Mouse (Mus musculus) forebrain, embryonic 13.5 days (tissue): ENCODE results near the gene Serpine1. TPM values are rescaled to one million over a fixed set of nuclear protein-coding genes. Genes with fewer than 3 reads are reported as not detected.

Experiments used
- ATAC-seq: fragments of 200-750 bp; cut with Nextera tagmentation; 2 replicates; pipeline ENCODE4 v1.8.0; 2017
- H3K27ac ChIP-seq: fragments of 300-500 bp; sonication (generic); 2 replicates; pipeline ENCODE4 v1.5.1; 2015; ENCODE audit warnings: inconsistent platforms, mild to moderate bottlenecking, moderate library complexity
- H3K27me3 ChIP-seq: fragments of 300-500 bp; sonication (generic); 2 replicates; pipeline ENCODE4 v1.6.1; 2015; ENCODE audit warnings: mild to moderate bottlenecking, inconsistent platforms
- H3K36me3 ChIP-seq: fragments of 300-500 bp; sonication (generic); 2 replicates; pipeline ENCODE4 v1.6.1; 2015; ENCODE audit warnings: mild to moderate bottlenecking, inconsistent platforms; ENCODE audit not compliant: poor library complexity, severe bottlenecking
- H3K4me1 ChIP-seq: fragments of 300-500 bp; sonication (generic); 2 replicates; pipeline ENCODE4 v1.6.1; 2015; ENCODE audit warnings: inconsistent platforms
- H3K4me2 ChIP-seq: fragments of 300-500 bp; sonication (generic); 2 replicates; pipeline ENCODE4 v1.6.1; 2015; ENCODE audit warnings: inconsistent platforms, mild to moderate bottlenecking, moderate library complexity
- H3K4me3 ChIP-seq: fragments of 300-500 bp; sonication (generic); 2 replicates; pipeline ENCODE4 v1.5.1; 2015; ENCODE audit warnings: mild to moderate bottlenecking, inconsistent platforms
- H3K9ac ChIP-seq: fragments of 300-500 bp; sonication (generic); 2 replicates; pipeline ENCODE4 v1.6.1; 2015; ENCODE audit warnings: mild to moderate bottlenecking, inconsistent platforms
- H3K9me3 ChIP-seq: fragments of 300-500 bp; sonication (generic); replicated peaks from 2 replicates; pipeline ENCODE4 v1.6.1; 2016; ENCODE audit warnings: inconsistent platforms
- WGBS: fragments of 180-500 bp; shearing (Covaris S2); methylation state at CpG from one replicate; pipeline ENCODE4 v1.1.7; 2015; 5-methylcytosine and 5-hydroxymethylcytosine counted together
- polyA plus RNA-seq: library from polyadenylated mRNA; unstranded; fragments of >200 nt; fragmentation: Nextera tagmentation; extraction: Ambion mirVana; gene quantifications from 2 replicates; pipeline ENCODE4 v1.2.1, GENCODE M21; 2015

The Serpine1 gene
- polyA plus RNA-seq, 1 experiment from 2014 or later: 0.14 TPM

DNA sequence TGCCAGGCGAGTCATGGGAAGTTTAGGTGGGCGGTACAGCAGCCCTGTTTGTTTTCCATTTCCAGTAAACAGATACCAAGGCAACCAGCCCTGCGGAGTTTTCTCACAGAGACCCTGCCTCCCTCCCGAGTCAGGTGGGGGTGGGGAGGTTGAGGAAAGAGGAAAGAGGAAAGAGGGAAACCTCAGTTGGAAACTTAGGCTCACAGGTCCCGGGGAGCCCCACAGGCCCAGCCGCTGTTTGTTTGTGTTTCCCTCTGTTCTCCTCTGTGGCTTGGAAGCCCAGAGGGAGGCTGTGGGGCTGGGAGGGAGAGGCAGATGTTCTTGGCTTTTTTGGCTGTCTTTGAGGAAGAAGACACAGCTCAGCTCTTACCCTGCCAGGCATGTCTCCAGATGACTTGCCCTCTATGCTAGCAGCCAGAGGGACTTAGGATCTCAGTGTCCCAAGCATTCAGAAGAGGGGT is 2.2 kb upstream of the Serpine1 start:
- Histone ChIP-seq H3K27me3 (no peaks in the 10 kb centered on the region), H3K4me3 (no peak overlapping the region), H3K4me1 (peaks cover 12% of the 10 kb centered on the region), H3K9ac (no peak overlapping the region; the same call in 1 of the 2 replicates), H3K9me3 (no peaks in the 10 kb centered on the region), H3K4me2 (no peak overlapping the region), H3K36me3 (no peaks in the 10 kb centered on the region), H3K27ac (no peak overlapping the region)
- ATAC-seq: no peak
- 39% methylated on average over 6 of the region's 6 CpGs for WGBS

GRCm38 (mm10) chr5:137073141-137073540 is 1.1 kb upstream of the Serpine1 start:
- Histone ChIP-seq H3K4me1 (peaks cover 12% of the 10 kb centered on the region), H3K4me3 (no peak overlapping the region), H3K9ac (no peak overlapping the region), H3K9me3 (no peaks in the 10 kb centered on the region), H3K27me3 (no peaks in the 10 kb centered on the region), H3K4me2 (no peak overlapping the region), H3K27ac (no peak overlapping the region), H3K36me3 (no peaks in the 10 kb centered on the region)
- WGBS: 94% methylated on average over 8 of the region's 8 CpGs
- ATAC-seq: no peak

GRCm38 (mm10) chr5:137070881-137071605 is 1.0 kb downstream of the Serpine1 start:
- Histone ChIP-seq H3K9ac (no peak overlapping the region), H3K36me3 (no peaks in the 10 kb centered on the region), H3K4me2 (no peak overlapping the region), H3K4me1 (peaks cover 12% of the 10 kb centered on the region), H3K9me3 (no peaks in the 10 kb centered on the region), H3K27ac (no peak overlapping the region), H3K4me3 (no peak overlapping the region), H3K27me3 (no peaks in the 10 kb centered on the region)
- ATAC-seq: no peak
- WGBS: 85% methylated on average over 19 of the region's 19 CpGs

GRCm38 (mm10) chr5:137068711-137069110 is 3.4 kb downstream of the Serpine1 start:
- Histone ChIP-seq H3K4me3 (no peak overlapping the region), H3K27me3 (no peaks in the 10 kb centered on the region), H3K36me3 (no peaks in the 10 kb centered on the region), H3K9me3 (no peaks in the 10 kb centered on the region), H3K9ac (no peak overlapping the region), H3K4me2 (no peak overlapping the region), H3K4me1 (peaks cover 12% of the 10 kb centered on the region), H3K27ac (no peak overlapping the region)
- WGBS: 84% methylated on average over 4 of the region's 4 CpGs
- ATAC-seq: no peak

DNA sequence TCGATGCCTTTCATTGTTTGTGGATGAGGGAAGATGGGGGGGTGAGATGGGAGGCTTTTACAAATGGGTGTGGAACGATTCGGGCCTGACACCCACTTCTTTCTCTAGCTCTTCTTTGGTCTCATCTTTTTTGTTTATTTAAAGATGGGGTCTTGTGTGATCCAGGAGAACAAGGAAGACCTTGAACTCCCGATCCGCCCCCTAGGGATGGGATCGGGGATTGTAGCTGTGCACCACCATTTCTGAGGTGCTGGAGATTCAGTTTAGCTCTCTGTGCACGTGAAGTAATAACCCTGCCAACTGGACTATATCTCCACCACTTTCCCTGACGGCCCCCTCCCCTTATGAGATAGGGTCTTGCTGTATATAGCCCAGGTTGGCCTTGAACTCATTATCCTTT is 6.1 kb downstream of the Serpine1 start:
- Histone ChIP-seq H3K36me3 (no peaks in the 10 kb centered on the region), H3K27ac (no peak overlapping the region), H3K9me3 (no peaks in the 10 kb centered on the region), H3K9ac (no peak overlapping the region), H3K27me3 (no peaks in the 10 kb centered on the region), H3K4me3 (no peak overlapping the region), H3K4me1 (no peaks in the 10 kb centered on the region), H3K4me2 (no peak overlapping the region)
- 77% methylated on average over 8 of the region's 8 CpGs for WGBS
- no peak for ATAC-seq

DNA sequence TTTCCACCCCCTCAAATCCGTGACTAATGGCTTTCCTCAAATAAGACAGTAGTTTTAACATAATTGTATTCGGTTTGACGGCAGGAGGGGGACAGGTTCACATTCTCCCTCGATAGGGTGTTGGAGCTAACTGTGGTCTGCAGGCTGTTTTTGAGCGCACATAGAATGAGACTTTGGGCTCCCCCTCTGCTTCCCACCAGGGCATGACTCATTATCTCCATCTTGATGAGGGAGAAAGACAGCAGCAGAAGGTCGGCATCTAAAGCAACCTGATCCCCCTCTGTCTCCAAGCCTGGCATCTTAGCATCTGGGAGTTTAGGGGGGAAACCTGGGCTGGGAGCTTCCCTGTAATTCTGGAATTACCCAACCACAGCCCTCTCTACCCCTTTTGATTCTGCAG is 6.6 kb downstream of the Serpine1 start:
- Histone ChIP-seq H3K4me3 (no peak overlapping the region), H3K27ac (no peak overlapping the region), H3K4me2 (no peak overlapping the region), H3K27me3 (no peaks in the 10 kb centered on the region), H3K36me3 (no peaks in the 10 kb centered on the region), H3K4me1 (no peaks in the 10 kb centered on the region), H3K9ac (no peak overlapping the region), H3K9me3 (no peaks in the 10 kb centered on the region)
- ATAC-seq: no peak
- WGBS: 65% methylated on average over 6 of the region's 6 CpGs

DNA sequence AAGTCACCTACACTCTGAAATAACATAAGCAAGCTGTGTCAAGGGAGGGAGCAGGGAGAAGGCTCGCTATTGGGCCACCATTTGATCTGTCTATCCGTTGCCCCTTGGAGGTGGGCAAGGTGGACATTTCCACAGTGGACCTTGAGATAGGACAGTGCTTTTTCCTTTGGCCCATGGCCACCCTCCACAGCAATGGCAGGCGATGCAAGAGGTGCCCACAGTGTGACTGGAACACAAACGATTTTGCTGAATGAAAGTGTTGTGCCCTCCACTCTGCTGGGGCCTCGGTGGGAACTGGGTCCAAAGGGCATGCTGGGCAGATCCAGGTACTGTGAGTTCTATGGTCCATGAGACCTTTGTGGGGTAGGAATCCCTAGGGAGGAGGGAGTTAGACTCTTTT is 9.5 kb downstream of the Serpine1 start:
- H3K4me3 ChIP-seq: no peak overlapping the region
- no peak overlapping the region for H3K9ac ChIP-seq
- no peak for ATAC-seq
- H3K27ac ChIP-seq: no peak overlapping the region
- H3K9me3 ChIP-seq: no peaks in the 10 kb centered on the region
- H3K4me2 ChIP-seq: no peak overlapping the region
- 87% methylated on average over 5 of the region's 5 CpGs for WGBS
- no peaks in the 10 kb centered on the region for H3K4me1 ChIP-seq
- no peaks in the 10 kb centered on the region for H3K36me3 ChIP-seq
- H3K27me3 ChIP-seq: no peaks in the 10 kb centered on the region

DNA sequence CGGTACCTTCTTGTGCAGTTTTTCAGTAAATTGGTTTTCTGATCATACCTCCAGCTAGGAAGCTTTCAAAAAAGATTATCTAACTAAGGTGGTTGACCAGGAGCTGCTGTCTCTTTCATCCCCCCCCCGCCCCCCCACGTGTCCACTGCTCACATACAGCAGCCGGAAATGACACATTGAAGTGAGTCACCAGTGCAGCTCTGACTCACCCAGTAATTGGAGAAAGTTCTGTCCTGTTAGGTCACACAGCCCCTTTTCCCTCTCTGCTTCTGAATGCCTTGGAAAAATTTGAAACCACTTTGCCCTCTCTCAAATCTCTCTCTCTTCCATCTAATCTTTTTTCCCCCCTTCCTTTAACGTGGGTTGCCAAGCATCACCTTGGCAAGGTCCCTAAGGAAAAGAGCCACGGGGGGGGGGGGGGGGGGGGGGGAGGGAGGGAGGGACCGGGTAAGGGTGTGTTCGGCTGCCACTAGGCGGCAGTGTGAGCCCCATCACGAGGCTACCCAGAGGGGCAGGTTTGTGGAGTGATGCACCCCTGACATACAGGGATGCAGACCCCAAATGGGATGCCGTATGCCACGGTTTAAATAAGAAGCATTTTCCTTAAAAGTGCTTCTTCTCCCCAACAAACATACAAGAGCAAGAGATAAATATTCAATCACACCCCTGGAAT is 10.1 kb downstream of the Serpine1 start:
- 24% methylated on average over 11 of the region's 12 CpGs for WGBS
- Histone ChIP-seq H3K9ac (no peak overlapping the region), H3K4me2 (no peak overlapping the region), H3K36me3 (no peaks in the 10 kb centered on the region), H3K4me3 (no peak overlapping the region), H3K4me1 (no peaks in the 10 kb centered on the region), H3K27ac (no peak overlapping the region), H3K27me3 (no peaks in the 10 kb centered on the region), H3K9me3 (no peaks in the 10 kb centered on the region)
- no peak for ATAC-seq

GRCm38 (mm10) chr5:137054873-137055272 is 17.2 kb downstream of the Serpine1 start:
- Histone ChIP-seq H3K4me1 (no peaks in the 10 kb centered on the region), H3K27ac (no peak overlapping the region), H3K4me2 (no peak overlapping the region), H3K9me3 (no peaks in the 10 kb centered on the region), H3K36me3 (no peaks in the 10 kb centered on the region), H3K9ac (no peak overlapping the region), H3K27me3 (no peaks in the 10 kb centered on the region), H3K4me3 (no peak overlapping the region)
- no peak for ATAC-seq
- 88% methylated on average over 5 of the region's 5 CpGs for WGBS

DNA sequence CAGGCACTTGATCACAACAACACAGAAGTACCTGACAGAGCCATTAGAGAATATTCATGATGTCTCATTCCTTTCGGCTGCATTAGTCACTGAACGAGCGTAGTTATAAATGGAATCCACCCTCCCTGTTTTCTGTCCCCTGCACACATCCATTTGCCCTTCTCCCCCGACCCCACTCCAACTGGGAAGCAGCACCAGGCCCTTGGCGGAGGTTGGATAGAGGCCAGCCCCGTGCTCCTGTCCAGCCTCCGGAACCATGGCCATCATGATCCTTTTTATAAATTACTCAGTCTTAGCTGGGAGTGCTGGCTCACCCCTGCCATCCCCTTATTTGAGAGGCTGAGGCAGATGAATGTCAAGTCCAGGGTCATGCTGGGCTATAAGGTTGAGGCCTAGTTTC is 17.8 kb downstream of the Serpine1 start:
- ATAC-seq: no peak
- Histone ChIP-seq H3K4me2 (no peak overlapping the region), H3K36me3 (no peaks in the 10 kb centered on the region), H3K9ac (no peak overlapping the region), H3K4me3 (no peak overlapping the region), H3K9me3 (no peaks in the 10 kb centered on the region), H3K4me1 (no peaks in the 10 kb centered on the region), H3K27me3 (no peaks in the 10 kb centered on the region), H3K27ac (no peak overlapping the region)
- 89% methylated on average over 7 of the region's 7 CpGs for WGBS

GRCm38 (mm10) chr5:137051914-137052505 is 20.1 kb downstream of the Serpine1 start:
- no peaks in the 10 kb centered on the region for H3K9me3 ChIP-seq
- ATAC-seq: no peak
- WGBS: 92% methylated on average over 5 of the region's 5 CpGs

DNA sequence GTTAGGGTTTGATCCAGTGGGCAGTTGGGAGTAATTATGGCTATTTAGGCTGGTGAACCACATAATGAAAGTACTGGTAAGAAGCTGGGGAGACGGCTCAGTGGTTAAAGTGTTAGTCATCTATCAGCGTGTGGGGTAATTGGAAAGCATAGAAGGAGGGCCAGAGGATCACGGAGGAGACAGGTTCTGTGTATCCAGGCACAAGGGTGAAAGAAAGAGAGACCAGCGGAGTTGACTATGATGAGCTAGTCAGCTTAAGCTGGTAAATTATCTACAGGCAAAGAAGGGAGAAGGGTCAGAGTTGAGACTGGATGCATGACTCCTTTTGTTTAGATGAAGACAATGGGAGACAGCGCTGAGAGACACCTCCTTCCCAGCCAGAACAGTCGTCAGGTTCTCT is 20.9 kb downstream of the Serpine1 start:
- Histone ChIP-seq H3K4me1 (peaks cover 6% of the 10 kb centered on the region), H3K27me3 (no peaks in the 10 kb centered on the region), H3K9ac (no peak overlapping the region), H3K27ac (no peak overlapping the region; the same call in 1 of the 2 replicates), H3K36me3 (no peaks in the 10 kb centered on the region), H3K4me2 (no peak overlapping the region), H3K4me3 (no peak overlapping the region), H3K9me3 (no peaks in the 10 kb centered on the region)
- ATAC-seq: no peak
- 60% methylated on average over 6 of the region's 6 CpGs for WGBS

More at GRCm38 (mm10) chr5:137051914-137052505, 20.1 kb downstream of the Serpine1 start:
- no peaks in the 10 kb centered on the region for H3K36me3 ChIP-seq
- no peak overlapping the region for H3K9ac ChIP-seq
- no peaks in the 10 kb centered on the region for H3K27me3 ChIP-seq
- H3K4me3 ChIP-seq: no peak overlapping the region
- no peak overlapping the region for H3K27ac ChIP-seq
- H3K4me1 ChIP-seq: no peaks in the 10 kb centered on the region
- H3K4me2 ChIP-seq: no peak overlapping the region
